Mouse (Mus musculus) layer of hippocampus, adult 18-20 months (tissue): ENCODE results near the gene Eid3. TPM values are rescaled to one million over a fixed set of nuclear protein-coding genes. Genes with fewer than 3 reads are reported as not detected.

ENCODE experiments used
- DNase-seq, 2 experiments: peaks; one replicate each; pipeline ENCODE4 v3.0.0; 2022; ENCODE audit warnings: low spot score in 2 of 2
- total RNA-seq, 2 experiments: library from RNA; stranded (reverse); gene quantifications; 2 replicates each; pipeline ENCODE4 v1.2.3; 2021

Gene Eid3
- total RNA-seq, 2 experiments from 2014 or later: 0.84 to 1.6 TPM

- no peak for DNase-seq
Observed at GRCm38 (mm10) chr10:82908526-82908925, 42.1 kb downstream of the Eid3 start.

DNA sequence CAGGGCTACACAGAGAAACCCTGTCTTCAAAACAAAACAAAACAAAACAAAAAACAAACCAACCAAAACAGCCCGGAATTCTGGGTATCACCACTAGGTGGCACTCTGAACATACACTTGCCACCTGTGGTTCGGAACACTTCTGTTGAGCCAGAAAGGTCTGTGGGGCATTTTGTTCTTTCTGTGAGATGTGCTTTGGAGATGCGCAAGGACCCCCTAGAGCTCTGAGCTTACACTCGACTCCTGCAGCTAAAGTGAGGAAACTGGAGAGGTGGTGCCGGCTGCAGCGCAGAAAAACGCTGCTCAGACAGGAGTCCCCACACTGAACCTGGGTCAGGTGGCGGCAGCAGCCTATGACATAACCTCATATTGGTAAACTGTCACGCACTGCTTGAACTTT, 43.0 kb downstream of the Eid3 start:
- peak in 1 of 2 experiments; percentile 85 for DNase-seq

GRCm38 (mm10) chr10:82910198-82910597, 43.8 kb downstream of the Eid3 start:
- DNase-seq: no peak

- DNase-seq: no peak
Observed at GRCm38 (mm10) chr10:82913238-82913637, 46.8 kb downstream of the Eid3 start.

GRCm38 (mm10) chr10:82913772-82914171, 47.3 kb downstream of the Eid3 start:
- no peak for DNase-seq

Other genes with a start within 250 kb of the Eid3 start
- 10 to 100 TPM; 17.8 to 20.7 TPM for gene 1190007I07Rik, start 243.4 kb upstream of the Eid3 start, total RNA-seq
- 10 to 100 TPM; 32.6 to 35.1 TPM for gene Tdg, start 236.8 kb upstream of the Eid3 start, total RNA-seq
- gene Glt8d2, start 176.0 kb upstream of the Eid3 start, total RNA-seq: 10 to 100 TPM; 20.1 to 23.8 TPM
- 10 to 100 TPM; 51.9 TPM for gene Hcfc2, start 170.5 kb upstream of the Eid3 start, total RNA-seq
- 10 to 100 TPM; 60.9 to 65.1 TPM for gene Nfyb, start 102.5 kb upstream of the Eid3 start, total RNA-seq
- gene Txnrd1, start 32.7 kb upstream of the Eid3 start, total RNA-seq: 10 to 100 TPM; 47.7 to 56.7 TPM
- 10 to 100 TPM; 51.1 to 51.9 TPM for gene Chst11, start 118.9 kb downstream of the Eid3 start, total RNA-seq